Mouse (Mus musculus): ENCODE data around the gene A830005F24Rik. TPM values are rescaled to one million over a fixed set of nuclear protein-coding genes. Genes with fewer than 3 reads are reported as not detected.
A peak's percentile ranks its signal among the peaks of the same experiment; 100 is the strongest.

Gene A830005F24Rik
- polyA plus RNA-seq (2012): not detected in 2 replicates

- Histone ChIP-seq H3K9me3 (ENCODE audit: control insufficient read depth, low read length) (no peaks in the 10 kb centered on the region), H3K4me1 (ENCODE audit: control insufficient read depth) (peaks cover 19% of the 10 kb centered on the region), H3K4me3 (replicated peaks) (peak within 1 kb of the TSS; percentile 85), H3K27me3 (ENCODE audit: control insufficient read depth) (no peaks in the 10 kb centered on the region), H3K36me3 (ENCODE audit: control insufficient read depth) (no peaks in the 10 kb centered on the region)
- TF ChIP-seq TAL1 (IDR thresholded peaks at IDR 0.05; ENCODE audit: low read length) (no peak), GATA1 (IDR thresholded peaks at IDR 0.05; ENCODE audit: low read length) (no peak)
Observed at GRCm38 (mm10) chr13:48513003-48513929, at the start of gene A830005F24Rik, which contains the start of gene Zfp169. Gene A830005F24Rik (plus strand): TSS chr13:48513570. Gene Zfp169 (minus strand): TSS chr13:48513451.

DNA sequence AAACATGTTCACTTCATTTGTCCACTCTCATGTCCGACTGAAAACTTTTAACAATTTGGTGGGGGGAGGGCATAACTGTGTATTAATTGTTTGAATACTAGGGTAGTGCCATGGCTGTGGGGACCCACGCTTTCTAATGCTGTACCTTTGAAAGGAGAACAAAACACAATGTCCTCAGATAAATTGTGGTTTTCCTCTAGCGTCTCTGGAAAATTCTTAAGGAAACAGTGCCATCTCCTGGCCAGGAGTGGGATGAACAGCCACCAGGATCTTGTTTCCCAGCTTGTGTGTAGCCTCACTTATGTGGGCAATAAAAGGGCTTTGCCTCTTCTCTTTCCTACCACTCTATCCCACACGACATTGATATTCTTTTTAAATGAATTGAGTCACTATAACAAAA is 49.2 kb upstream of the A830005F24Rik start:
- H3K36me3 ChIP-seq (ENCODE audit: control insufficient read depth): no peaks in the 10 kb centered on the region
- TF ChIP-seq GATA1 (IDR thresholded peaks at IDR 0.05; ENCODE audit: low read length): no peak
- TF ChIP-seq TAL1 (IDR thresholded peaks at IDR 0.05; ENCODE audit: low read length): no peak
- no peak overlapping the region for H3K4me3 ChIP-seq (replicated peaks)
- no peaks in the 10 kb centered on the region for H3K27me3 ChIP-seq (ENCODE audit: control insufficient read depth)
- H3K4me1 ChIP-seq (ENCODE audit: control insufficient read depth): no peaks in the 10 kb centered on the region
- H3K9me3 ChIP-seq (ENCODE audit: control insufficient read depth, low read length): no peaks in the 10 kb centered on the region

- no peaks in the 10 kb centered on the region for H3K4me1 ChIP-seq (ENCODE audit: control insufficient read depth)
- 0 out of 2 replicates have a peak, but pooled peaks cover 2% of the 10 kb centered on the region for H3K9me3 ChIP-seq (ENCODE audit: control insufficient read depth, low read length)
- no peaks in the 10 kb centered on the region for H3K27me3 ChIP-seq (ENCODE audit: control insufficient read depth)
- no peak for TF ChIP-seq TAL1 (IDR thresholded peaks at IDR 0.05; ENCODE audit: low read length)
- no peak for TF ChIP-seq GATA1 (IDR thresholded peaks at IDR 0.05; ENCODE audit: low read length)
- H3K4me3 ChIP-seq (replicated peaks): no peak overlapping the region
- no peaks in the 10 kb centered on the region for H3K36me3 ChIP-seq (ENCODE audit: control insufficient read depth)
Observed at GRCm38 (mm10) chr13:48466186-48466585, 47.2 kb upstream of the A830005F24Rik start.

- TF ChIP-seq TAL1 (IDR thresholded peaks at IDR 0.05; ENCODE audit: low read length) (no peak), GATA1 (IDR thresholded peaks at IDR 0.05; ENCODE audit: low read length) (no peak)
- no peaks in the 10 kb centered on the region for H3K4me1 ChIP-seq (ENCODE audit: control insufficient read depth)
- H3K9me3 ChIP-seq (ENCODE audit: control insufficient read depth, low read length): 0 out of 2 replicates have a peak, but pooled peaks cover 2% of the 10 kb centered on the region
- no peaks in the 10 kb centered on the region for H3K36me3 ChIP-seq (ENCODE audit: control insufficient read depth)
- H3K27me3 ChIP-seq (ENCODE audit: control insufficient read depth): no peaks in the 10 kb centered on the region
- H3K4me3 ChIP-seq (replicated peaks): no peak overlapping the region
Observed at GRCm38 (mm10) chr13:48468656-48469180, 44.7 kb upstream of the A830005F24Rik start.

DNA sequence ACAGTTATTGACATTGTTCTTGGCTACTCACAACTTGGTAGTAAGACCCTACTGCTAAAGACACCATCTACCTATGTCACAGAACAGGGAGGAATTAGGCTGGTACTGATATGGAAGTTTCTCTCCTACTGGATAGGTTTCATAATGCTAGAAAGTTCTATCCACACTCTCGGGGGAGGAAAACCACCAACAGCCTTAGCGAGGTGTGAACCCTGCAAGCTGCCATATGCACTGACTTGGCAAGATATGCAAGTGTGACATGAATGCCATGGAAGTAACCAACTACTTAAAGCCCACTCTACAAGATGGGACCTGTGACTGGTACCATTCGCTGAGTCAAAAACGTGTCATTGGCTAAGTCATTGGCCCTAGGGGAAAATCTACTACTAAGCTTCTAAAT is 29.8 kb upstream of the A830005F24Rik start:
- Histone ChIP-seq H3K27me3 (ENCODE audit: control insufficient read depth) (no peaks in the 10 kb centered on the region), H3K4me3 (replicated peaks) (no peak overlapping the region), H3K9me3 (ENCODE audit: control insufficient read depth, low read length) (no peaks in the 10 kb centered on the region), H3K4me1 (ENCODE audit: control insufficient read depth) (no peaks in the 10 kb centered on the region), H3K36me3 (ENCODE audit: control insufficient read depth) (no peaks in the 10 kb centered on the region)
- no peak for TF ChIP-seq TAL1 (IDR thresholded peaks at IDR 0.05; ENCODE audit: low read length)
- TF ChIP-seq GATA1 (IDR thresholded peaks at IDR 0.05; ENCODE audit: low read length): no peak

DNA sequence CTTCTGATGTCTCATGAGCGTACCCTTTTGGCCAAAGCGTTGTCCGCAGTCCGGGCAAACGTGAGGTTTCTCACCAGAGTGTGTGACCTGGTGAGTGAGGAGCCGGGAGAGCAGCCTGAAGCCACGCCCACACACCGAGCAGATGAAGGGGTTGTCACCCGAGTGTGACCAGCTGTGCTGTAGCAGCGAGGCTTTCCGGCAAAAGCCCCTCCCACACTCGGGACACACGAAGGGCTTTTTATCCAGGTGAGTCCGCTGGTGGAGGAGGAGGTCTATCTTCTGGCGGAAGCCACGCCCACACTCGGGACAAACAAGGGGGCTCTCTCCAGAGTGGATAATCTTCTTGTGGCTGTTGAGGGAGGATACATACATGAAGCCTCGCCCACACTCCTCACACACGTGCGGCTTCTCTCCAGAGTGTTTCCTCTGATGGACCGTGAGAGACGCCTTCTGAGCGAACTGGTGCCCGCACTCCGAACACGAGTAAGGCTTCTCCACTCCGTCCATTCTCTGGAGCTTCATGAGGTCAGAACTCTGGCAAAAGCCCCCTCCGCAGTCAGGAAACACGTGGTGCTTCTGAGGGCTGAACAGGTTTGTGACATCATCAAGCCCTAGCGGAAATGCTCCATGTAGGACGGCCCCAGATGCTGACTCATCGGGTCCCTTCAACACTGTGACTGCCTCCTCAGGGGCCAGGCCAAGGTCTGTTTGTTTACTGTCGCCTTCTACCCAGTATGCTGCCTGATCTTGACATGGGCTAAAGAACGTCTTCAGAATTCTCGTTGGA is 22.8 kb upstream of the A830005F24Rik start:
- peaks cover 29% of the 10 kb centered on the region for H3K36me3 ChIP-seq (ENCODE audit: control insufficient read depth)
- TF ChIP-seq GATA1 (IDR thresholded peaks at IDR 0.05; ENCODE audit: low read length): no peak
- peaks cover 19% of the 10 kb centered on the region for H3K9me3 ChIP-seq (ENCODE audit: control insufficient read depth, low read length)
- H3K4me1 ChIP-seq (ENCODE audit: control insufficient read depth): no peaks in the 10 kb centered on the region
- H3K27me3 ChIP-seq (ENCODE audit: control insufficient read depth): no peaks in the 10 kb centered on the region
- H3K4me3 ChIP-seq (replicated peaks): no peak overlapping the region

DNA sequence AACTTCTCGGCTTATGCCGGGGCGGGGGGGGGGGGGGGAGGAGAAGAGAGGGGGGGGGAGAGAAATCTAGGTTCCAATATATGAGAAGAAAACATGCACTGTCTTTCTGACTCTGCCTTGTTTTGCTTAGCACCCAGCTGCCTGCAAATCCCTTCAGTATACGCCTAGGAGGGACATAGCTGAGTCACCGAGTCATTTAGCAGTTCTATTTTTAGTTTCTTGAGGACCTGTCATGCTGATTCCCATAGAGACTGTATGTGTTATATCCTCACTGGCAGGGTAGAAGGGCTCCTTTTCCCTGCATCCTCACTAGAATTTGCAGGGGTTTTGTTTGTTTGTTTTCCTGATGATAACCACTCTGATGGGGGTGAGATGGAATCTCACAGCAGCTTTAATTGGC is 20.2 kb upstream of the A830005F24Rik start:
- H3K36me3 ChIP-seq (ENCODE audit: control insufficient read depth): peaks cover 40% of the 10 kb centered on the region
- no peak overlapping the region for H3K4me3 ChIP-seq (replicated peaks)
- H3K4me1 ChIP-seq (ENCODE audit: control insufficient read depth): no peaks in the 10 kb centered on the region
- TF ChIP-seq GATA1 (IDR thresholded peaks at IDR 0.05; ENCODE audit: low read length) (no peak), TAL1 (IDR thresholded peaks at IDR 0.05; ENCODE audit: low read length) (no peak)
- no peaks in the 10 kb centered on the region for H3K27me3 ChIP-seq (ENCODE audit: control insufficient read depth)
- peaks cover 20% of the 10 kb centered on the region for H3K9me3 ChIP-seq (ENCODE audit: control insufficient read depth, low read length)

GRCm38 (mm10) chr13:48497693-48498221 is 15.6 kb upstream of the A830005F24Rik start:
- Histone ChIP-seq H3K4me1 (ENCODE audit: control insufficient read depth) (no peaks in the 10 kb centered on the region), H3K9me3 (ENCODE audit: control insufficient read depth, low read length) (peaks cover 4% of the 10 kb centered on the region), H3K36me3 (ENCODE audit: control insufficient read depth) (peaks cover 22% of the 10 kb centered on the region), H3K4me3 (replicated peaks) (no peak overlapping the region), H3K27me3 (ENCODE audit: control insufficient read depth) (no peaks in the 10 kb centered on the region)
- TF ChIP-seq GATA1 (IDR thresholded peaks at IDR 0.05; ENCODE audit: low read length): no peak
- TF ChIP-seq TAL1 (IDR thresholded peaks at IDR 0.05; ENCODE audit: low read length): no peak
